Comparison of ENCODE assay signal across 9 mouse cellular contexts in genomic region chr9:61380258-61381062, GRCm38 (mm10). TPM values are rescaled to one million over a fixed set of nuclear protein-coding genes. Genes with fewer than 3 reads are reported as not detected.
A peak's percentile ranks its signal among the peaks of the same experiment; 100 is the strongest.
DNase-seq lines count a peak whose midpoint lies in the region; ATAC-seq lines count a peak whose summit lies in the region.
"Had no signal": no experiment of that assay in that cellular context is flagged by ENCODE, and none has a peak within 500 bp of the region (broad histone marks: within the 10 kb centered on the region; RNA-seq: fewer than 3 reads in every experiment).

No protein-coding gene starts in this region.

- H3K4me2 ChIP-seq in kidney, embryonic 16.5 days (replicated peaks; ENCODE audit: low read depth, low read length): no peak overlapping the region
- peak overlapping the region; percentile 31 for H3K4me2 ChIP-seq in forebrain, embryonic 14.5 days (ENCODE audit: low read length)
- H3K4me2 ChIP-seq in limb, embryonic 13.5 days (replicated peaks): peak overlapping the region; percentile 82

- peaks cover 15% of the 10 kb centered on the region for H3K36me3 ChIP-seq in kidney, embryonic 16.5 days (ENCODE audit: insufficient read depth, low read length)
- peaks cover 47% of the 10 kb centered on the region; the same call in 1 of the 2 replicates for H3K36me3 ChIP-seq in forebrain, embryonic 14.5 days (ENCODE audit: control insufficient read depth, insufficient read depth, low read length)
- H3K36me3 ChIP-seq in limb, embryonic 13.5 days: peaks cover 85% of the 10 kb centered on the region

- 19% methylated on average over 18 of the region's 18 CpGs for WGBS in kidney, embryonic 16.5 days
- WGBS in forebrain, embryonic 14.5 days: 3% methylated on average over 18 of the region's 18 CpGs
- WGBS in limb, embryonic 13.5 days: 11% methylated on average over 18 of the region's 18 CpGs

- peak; percentile 17; the same call in 1 of the 2 replicates for ATAC-seq in kidney, embryonic 16.5 days (ENCODE audit: low FRiP score, low TSS enrichment)
- peak; percentile 68 for ATAC-seq in forebrain, embryonic 14.5 days
- ATAC-seq in limb, embryonic 13.5 days (ENCODE audit: low FRiP score, low read depth): peak; percentile 73

- H3K4me3 ChIP-seq in kidney, embryonic 16.5 days (ENCODE audit: low read length): no peak overlapping the region
- H3K4me3 ChIP-seq in forebrain, embryonic 14.5 days (ENCODE audit: low read depth, low read length): no peak overlapping the region
- peak overlapping the region; percentile 11; the same call in 1 of the 2 replicates for H3K4me3 ChIP-seq in limb, embryonic 13.5 days

- no peaks in the 10 kb centered on the region for H3K9me3 ChIP-seq in kidney, embryonic 16.5 days (ENCODE audit: low read length)
- H3K9me3 ChIP-seq in forebrain, embryonic 14.5 days (replicated peaks; ENCODE audit: control insufficient read depth, low read length): no peaks in the 10 kb centered on the region
- no peaks in the 10 kb centered on the region for H3K9me3 ChIP-seq in limb, embryonic 13.5 days
- H3K9me3 ChIP-seq: G1E had no signal

- no peak overlapping the region for H3K9ac ChIP-seq in kidney, embryonic 16.5 days (replicated peaks; ENCODE audit: low read length)
- 0 out of 2 replicates have a peak overlapping the region, but pooled peaks have one; percentile 22 for H3K9ac ChIP-seq in forebrain, embryonic 14.5 days (ENCODE audit: low read length)
- no peak overlapping the region for H3K9ac ChIP-seq in limb, embryonic 13.5 days

- no peak overlapping the region for H3K27ac ChIP-seq in kidney, embryonic 16.5 days (ENCODE audit: low read length)
- H3K27ac ChIP-seq in forebrain, embryonic 14.5 days (ENCODE audit: low read depth, low read length): peak overlapping the region; percentile 63
- peak overlapping the region; percentile 6; the same call in 1 of the 2 replicates for H3K27ac ChIP-seq in limb, embryonic 13.5 days

- no peaks in the 10 kb centered on the region for H3K27me3 ChIP-seq in kidney, embryonic 16.5 days (ENCODE audit: insufficient read depth, low read length)
- no peaks in the 10 kb centered on the region for H3K27me3 ChIP-seq in forebrain, embryonic 14.5 days (replicated peaks; ENCODE audit: control insufficient read depth, insufficient read depth, low read length)
- no peaks in the 10 kb centered on the region for H3K27me3 ChIP-seq in limb, embryonic 13.5 days

- peaks cover 75% of the 10 kb centered on the region for H3K4me1 ChIP-seq in kidney, embryonic 16.5 days (ENCODE audit: insufficient read depth, low read length)
- H3K4me1 ChIP-seq in forebrain, embryonic 14.5 days (ENCODE audit: control insufficient read depth, insufficient read depth, low read length): peaks cover 93% of the 10 kb centered on the region
- H3K4me1 ChIP-seq in limb, embryonic 13.5 days: peaks cover 100% of the 10 kb centered on the region

- DNase-seq in kidney, postnatal 25 days: no peak
- DNase-seq in forebrain, embryonic 14.5 days (ENCODE audit: low spot score): peak; percentile 89
- DNase-seq in retina, postnatal 1 day: peak; percentile 73
- no peak for DNase-seq in cerebellum, adult 11 months
- no peak for DNase-seq in spleen, adult 18-20 months
- no peak for DNase-seq in left cerebral cortex, adult 11 months (ENCODE audit: low spot score)

RNA-seq across cellular contexts. Expression of gene Tle3, which starts 8.3 kb away (rescaled TPM):
- polyA plus RNA-seq in kidney, embryonic 16.5 days (2015; fragmentation: Nextera tagmentation; extraction: Ambion mirVana): 26.0 and 30.8 TPM in 2 replicates
- polyA plus RNA-seq in forebrain, embryonic 14.5 days (2014; fragmentation: Nextera tagmentation; extraction: Ambion mirVana): 28.1 and 30.1 TPM in 2 replicates
- 50.1 and 50.6 TPM in 2 replicates for polyA plus RNA-seq in limb, embryonic 13.5 days (2015; fragmentation: Nextera tagmentation; extraction: Ambion mirVana)

Comparison
In these comparisons a context has a peak if more than half of its experiments do, and no peak if none do; other contexts are left out.
1. ATAC-seq: peak in every context shown above with its lines; median percentile 73 in limb, embryonic 13.5 days; 68 in forebrain, embryonic 14.5 days; 17 in kidney, embryonic 16.5 days.
2. DNase-seq: peak in forebrain, embryonic 14.5 days (single experiment) and retina, postnatal 1 day (single experiment); none in kidney, postnatal 25 days (0 of 2), cerebellum, adult 11 months (single experiment), spleen, adult 18-20 months (0 of 2) and left cerebral cortex, adult 11 months (single experiment).